Mouse (Mus musculus): ENCODE data around the gene Agps. TPM values are rescaled to one million over a fixed set of nuclear protein-coding genes. Genes with fewer than 3 reads are reported as not detected.

Agps gene
- polyA plus RNA-seq, 1 experiment from 2014 or later, result 26.2 TPM

DNA sequence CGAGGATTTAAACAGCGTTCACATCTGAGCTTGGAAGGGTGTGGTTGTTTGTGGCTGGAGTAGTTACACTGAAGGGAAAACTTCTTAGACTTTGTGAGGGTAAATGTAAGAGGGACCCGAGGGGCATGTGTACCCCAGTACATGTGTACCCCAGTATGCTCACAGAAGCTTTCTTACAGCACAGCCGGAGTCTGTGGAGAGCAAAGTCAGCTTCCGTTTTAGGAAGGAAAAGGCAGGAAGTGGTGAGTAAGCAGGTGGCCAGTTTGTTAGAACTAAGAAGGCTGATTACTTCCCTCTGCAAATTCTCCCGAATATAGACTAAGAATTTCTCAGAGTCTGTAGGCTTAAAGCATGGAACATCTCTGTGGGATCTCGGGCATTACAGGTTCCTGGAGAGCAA, 8.2 kb upstream of the Agps start:
- Histone ChIP-seq H3K4me1 (replicated peaks; ENCODE audit: control insufficient read depth, insufficient read depth, low read length) (no peaks in the 10 kb centered on the region), H3K36me3 (ENCODE audit: control insufficient read depth, insufficient read depth) (no peaks in the 10 kb centered on the region), H3K27me3 (replicated peaks; ENCODE audit: control insufficient read depth, insufficient read depth, low read length) (no peaks in the 10 kb centered on the region), H3K9me3 (ENCODE audit: control insufficient read depth, low read length) (no peaks in the 10 kb centered on the region), H3K27ac (ENCODE audit: low read length) (no peak overlapping the region), H3K4me3 (replicated peaks; ENCODE audit: low read length) (no peak overlapping the region), H3K4me2 (ENCODE audit: low read length) (no peak overlapping the region), H3K9ac (replicated peaks; ENCODE audit: low read depth, low read length) (no peak overlapping the region)
- no peak for ATAC-seq
- 62% methylated on average over 7 of the region's 7 CpGs for WGBS

DNA sequence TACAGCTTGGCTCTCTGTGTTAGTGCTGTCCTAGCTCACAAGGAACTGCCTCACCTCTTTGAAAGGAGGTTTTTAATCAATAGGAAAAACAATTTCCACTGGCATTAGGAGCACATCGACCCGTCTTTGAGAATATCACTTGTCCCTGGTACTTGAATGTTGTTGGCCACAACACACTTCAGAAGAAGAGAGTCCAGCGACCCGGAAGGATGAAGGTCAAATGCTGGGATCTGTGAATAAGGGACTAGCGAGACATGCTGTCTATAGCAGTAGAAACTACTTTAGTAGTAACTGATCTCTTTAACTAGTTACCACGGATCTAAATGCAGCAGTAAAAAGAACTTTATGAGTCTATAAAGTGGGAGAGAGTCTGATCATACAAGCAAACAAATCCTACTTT, 7.8 kb upstream of the Agps start:
- H3K36me3 ChIP-seq (ENCODE audit: control insufficient read depth, insufficient read depth), result no peaks in the 10 kb centered on the region
- no peak overlapping the region for H3K27ac ChIP-seq (ENCODE audit: low read length)
- H3K27me3 ChIP-seq (replicated peaks; ENCODE audit: control insufficient read depth, insufficient read depth, low read length), result no peaks in the 10 kb centered on the region
- H3K9ac ChIP-seq (replicated peaks; ENCODE audit: low read depth, low read length), result no peak overlapping the region
- no peak overlapping the region for H3K4me2 ChIP-seq (ENCODE audit: low read length)
- WGBS, result 41% methylated on average over 6 of the region's 6 CpGs
- H3K4me3 ChIP-seq (replicated peaks; ENCODE audit: low read length), result no peak overlapping the region
- ATAC-seq, result no peak
- no peaks in the 10 kb centered on the region for H3K9me3 ChIP-seq (ENCODE audit: control insufficient read depth, low read length)
- H3K4me1 ChIP-seq (replicated peaks; ENCODE audit: control insufficient read depth, insufficient read depth, low read length), result no peaks in the 10 kb centered on the region

DNA sequence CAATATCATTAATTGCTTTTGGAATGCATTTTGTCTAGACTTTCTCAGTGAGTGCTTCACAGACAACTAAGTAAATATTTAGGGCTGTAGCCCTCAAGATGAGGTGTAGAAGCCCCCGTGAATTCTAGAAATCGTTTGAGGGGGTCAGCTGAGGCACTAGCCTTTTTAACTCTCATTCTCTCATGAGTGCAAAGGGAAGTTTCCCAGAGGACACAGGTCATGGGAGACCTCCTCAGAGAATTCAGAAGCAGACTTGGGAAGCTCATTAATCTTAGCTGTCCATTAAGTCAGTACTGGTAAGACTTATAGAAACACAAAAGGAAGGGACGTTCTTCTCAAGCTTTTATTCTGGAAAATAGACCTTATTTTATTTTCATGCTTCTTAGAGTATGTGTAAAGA, 7.1 kb upstream of the Agps start:
- no peak overlapping the region for H3K4me3 ChIP-seq (replicated peaks; ENCODE audit: low read length)
- H3K9ac ChIP-seq (replicated peaks; ENCODE audit: low read depth, low read length), result no peak overlapping the region
- no peaks in the 10 kb centered on the region for H3K27me3 ChIP-seq (replicated peaks; ENCODE audit: control insufficient read depth, insufficient read depth, low read length)
- no peaks in the 10 kb centered on the region for H3K4me1 ChIP-seq (replicated peaks; ENCODE audit: control insufficient read depth, insufficient read depth, low read length)
- H3K36me3 ChIP-seq (ENCODE audit: control insufficient read depth, insufficient read depth), result no peaks in the 10 kb centered on the region
- no peak overlapping the region for H3K4me2 ChIP-seq (ENCODE audit: low read length)
- no peak for ATAC-seq
- H3K27ac ChIP-seq (ENCODE audit: low read length), result no peak overlapping the region
- H3K9me3 ChIP-seq (ENCODE audit: control insufficient read depth, low read length), result no peaks in the 10 kb centered on the region
- 50% methylated on average over 3 of the region's 3 CpGs for WGBS

DNA sequence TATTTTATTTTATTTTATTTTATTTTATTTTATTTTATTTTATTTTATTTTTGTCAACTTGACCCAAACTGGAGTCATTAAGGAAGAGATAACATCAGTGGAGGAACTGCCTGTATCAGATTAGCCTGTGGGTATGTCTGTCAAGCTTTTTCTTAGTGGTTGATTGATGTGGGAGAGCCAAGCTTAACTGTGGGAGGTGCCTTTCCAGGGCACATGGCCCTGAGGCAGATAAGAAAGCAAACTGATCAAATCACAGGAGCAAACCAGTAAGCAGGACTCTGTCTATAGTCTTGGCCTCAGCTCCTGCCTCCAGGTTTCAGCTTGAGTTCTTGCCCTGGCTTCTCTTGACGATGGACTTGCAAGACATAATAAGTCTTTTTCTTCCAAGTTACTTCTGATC, 6.4 kb upstream of the Agps start:
- no peak for ATAC-seq
- H3K4me3 ChIP-seq (replicated peaks; ENCODE audit: low read length), result no peak overlapping the region
- H3K27me3 ChIP-seq (replicated peaks; ENCODE audit: control insufficient read depth, insufficient read depth, low read length), result no peaks in the 10 kb centered on the region
- no peak overlapping the region for H3K27ac ChIP-seq (ENCODE audit: low read length)
- no peaks in the 10 kb centered on the region for H3K9me3 ChIP-seq (ENCODE audit: control insufficient read depth, low read length)
- 85% methylated on average over 1 of the region's 1 CpGs for WGBS
- H3K4me1 ChIP-seq (replicated peaks; ENCODE audit: control insufficient read depth, insufficient read depth, low read length), result no peaks in the 10 kb centered on the region
- H3K4me2 ChIP-seq (ENCODE audit: low read length), result no peak overlapping the region
- H3K9ac ChIP-seq (replicated peaks; ENCODE audit: low read depth, low read length), result no peak overlapping the region
- no peaks in the 10 kb centered on the region for H3K36me3 ChIP-seq (ENCODE audit: control insufficient read depth, insufficient read depth)

DNA sequence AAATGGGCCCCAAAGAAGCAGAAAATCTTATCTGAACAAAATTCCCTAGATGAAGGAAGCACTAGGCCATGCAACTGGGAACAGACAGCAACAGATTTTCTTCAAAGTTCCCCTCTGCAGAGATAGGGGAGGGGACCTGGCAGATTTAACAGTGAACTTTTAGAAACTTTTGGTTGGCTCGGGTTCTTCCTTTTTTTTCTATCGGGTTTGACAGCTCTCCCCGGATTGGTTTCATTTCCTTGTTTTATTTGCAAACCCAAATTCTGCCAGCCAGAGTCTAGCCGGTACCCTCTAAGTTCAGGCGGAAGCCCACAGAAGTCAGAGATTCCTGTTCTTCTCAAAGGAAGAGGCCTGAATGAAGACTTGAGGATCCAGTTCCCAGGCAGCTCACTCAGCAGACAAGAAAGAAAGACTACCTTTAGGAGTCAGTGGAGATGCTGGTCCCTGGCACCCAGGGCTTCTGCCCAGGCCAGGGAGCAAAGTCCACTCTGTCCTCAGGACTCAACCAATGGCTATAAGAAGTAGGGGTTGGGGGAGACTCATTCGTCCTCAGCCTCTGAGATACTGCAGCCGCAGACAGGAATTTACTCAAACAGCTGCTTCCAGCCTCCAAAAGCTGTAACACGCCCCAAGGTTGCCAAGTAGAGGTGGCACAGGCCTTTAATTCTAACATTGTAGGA, 2.9 kb upstream of the Agps start:
- 87% methylated on average over 8 of the region's 8 CpGs for WGBS
- no peaks in the 10 kb centered on the region for H3K36me3 ChIP-seq (ENCODE audit: control insufficient read depth, insufficient read depth)
- ATAC-seq, result no peak

DNA sequence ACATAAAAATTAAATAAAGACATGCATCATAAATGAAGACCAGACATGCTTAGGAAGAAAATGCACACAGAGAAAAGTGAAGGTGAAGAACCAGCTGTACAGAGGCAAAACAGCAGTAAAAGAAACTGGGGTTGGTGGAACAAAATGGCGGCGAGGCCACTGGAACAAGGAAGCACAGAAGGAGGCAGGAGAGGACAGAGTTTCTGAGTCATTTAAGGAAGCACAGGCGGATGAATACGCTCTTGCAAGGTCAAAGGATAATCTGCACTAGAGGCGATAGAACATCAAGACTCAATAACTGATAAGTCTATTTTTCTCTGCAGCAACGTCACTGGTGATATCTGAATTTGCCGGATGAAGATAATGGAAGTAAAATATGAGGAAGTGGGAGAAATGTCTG, 1.7 kb upstream of the Agps start:
- no peak for ATAC-seq
- no peak overlapping the region for H3K27ac ChIP-seq (ENCODE audit: low read length)
- H3K9ac ChIP-seq (replicated peaks; ENCODE audit: low read depth, low read length), result no peak overlapping the region
- H3K9me3 ChIP-seq (ENCODE audit: control insufficient read depth, low read length), result no peaks in the 10 kb centered on the region
- H3K36me3 ChIP-seq (ENCODE audit: control insufficient read depth, insufficient read depth), result no peaks in the 10 kb centered on the region
- H3K4me2 ChIP-seq (ENCODE audit: low read length), result no peak overlapping the region
- peaks cover 18% of the 10 kb centered on the region for H3K4me1 ChIP-seq (replicated peaks; ENCODE audit: control insufficient read depth, insufficient read depth, low read length)
- no peaks in the 10 kb centered on the region for H3K27me3 ChIP-seq (replicated peaks; ENCODE audit: control insufficient read depth, insufficient read depth, low read length)
- H3K4me3 ChIP-seq (replicated peaks; ENCODE audit: low read length), result no peak overlapping the region
- WGBS, result 96% methylated on average over 7 of the region's 7 CpGs

More for the DNA sequence above, 2.9 kb upstream of the Agps start:
- peaks cover 16% of the 10 kb centered on the region for H3K4me1 ChIP-seq (replicated peaks; ENCODE audit: control insufficient read depth, insufficient read depth, low read length)
- no peak overlapping the region for H3K27ac ChIP-seq (ENCODE audit: low read length)
- no peak overlapping the region for H3K4me3 ChIP-seq (replicated peaks; ENCODE audit: low read length)
- no peak overlapping the region for H3K9ac ChIP-seq (replicated peaks; ENCODE audit: low read depth, low read length)
- H3K4me2 ChIP-seq (ENCODE audit: low read length), result no peak overlapping the region
- H3K9me3 ChIP-seq (ENCODE audit: control insufficient read depth, low read length), result no peaks in the 10 kb centered on the region
- H3K27me3 ChIP-seq (replicated peaks; ENCODE audit: control insufficient read depth, insufficient read depth, low read length), result no peaks in the 10 kb centered on the region

DNA sequence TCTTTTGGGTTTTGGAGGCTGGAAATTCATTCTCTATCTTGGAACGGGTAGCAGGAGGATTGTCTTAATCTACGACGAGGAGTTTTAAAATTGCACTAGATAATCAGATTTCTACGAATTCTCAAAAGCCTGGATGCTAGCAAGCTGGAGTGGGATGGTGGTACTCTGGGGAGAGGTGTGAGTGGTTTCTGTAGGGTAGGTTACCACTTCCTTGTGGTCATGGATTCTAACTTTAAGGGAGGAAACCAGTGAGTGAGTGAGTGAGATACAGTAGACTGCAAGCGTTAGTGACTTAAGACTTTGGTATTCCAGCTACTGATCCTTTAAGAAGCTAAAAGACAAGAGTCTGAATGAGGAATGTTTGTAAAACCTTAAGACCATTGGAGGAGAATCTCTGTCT, 804 bp downstream of the Agps start:
- H3K27ac ChIP-seq (ENCODE audit: low read length), result peak overlapping the region; percentile 61; the same call in 1 of the 2 replicates

DNA sequence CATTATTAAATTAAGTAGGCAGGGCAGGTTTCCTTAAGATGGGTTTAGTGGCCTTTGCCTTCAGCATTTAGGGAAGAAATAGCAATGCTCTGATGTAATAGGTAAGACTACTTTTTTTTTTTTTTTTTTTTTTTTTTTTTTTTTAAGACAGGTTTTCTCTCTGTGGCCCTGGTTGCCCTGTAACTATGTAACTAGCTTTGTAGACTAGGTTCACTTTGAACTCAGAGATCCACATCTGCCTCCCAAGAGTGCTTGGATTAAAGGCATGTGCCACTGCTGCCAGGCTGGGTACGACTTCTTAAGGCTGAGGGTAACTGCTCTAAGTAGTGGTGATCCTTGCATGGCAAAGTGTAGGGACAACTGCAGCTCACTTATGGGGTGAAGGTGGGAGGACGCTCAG, 2.5 kb downstream of the Agps start:
- WGBS, result 90% methylated on average over 2 of the region's 2 CpGs
- Histone ChIP-seq H3K27ac (ENCODE audit: low read length) (no peak overlapping the region), H3K4me3 (replicated peaks; ENCODE audit: low read length) (no peak overlapping the region), H3K4me2 (ENCODE audit: low read length) (no peak overlapping the region), H3K4me1 (replicated peaks; ENCODE audit: control insufficient read depth, insufficient read depth, low read length) (peaks cover 18% of the 10 kb centered on the region), H3K9ac (replicated peaks; ENCODE audit: low read depth, low read length) (no peak overlapping the region), H3K36me3 (ENCODE audit: control insufficient read depth, insufficient read depth) (no peaks in the 10 kb centered on the region), H3K27me3 (replicated peaks; ENCODE audit: control insufficient read depth, insufficient read depth, low read length) (no peaks in the 10 kb centered on the region), H3K9me3 (ENCODE audit: control insufficient read depth, low read length) (no peaks in the 10 kb centered on the region)
- ATAC-seq, result no peak

More for the DNA sequence above, 804 bp downstream of the Agps start:
- Histone ChIP-seq H3K4me1 (replicated peaks; ENCODE audit: control insufficient read depth, insufficient read depth, low read length) (peaks cover 18% of the 10 kb centered on the region), H3K4me3 (replicated peaks; ENCODE audit: low read length) (peak overlapping the region; percentile 95), H3K9ac (replicated peaks; ENCODE audit: low read depth, low read length) (peak overlapping the region; percentile 95), H3K4me2 (ENCODE audit: low read length) (peak overlapping the region; percentile 94), H3K36me3 (ENCODE audit: control insufficient read depth, insufficient read depth) (no peaks in the 10 kb centered on the region), H3K9me3 (ENCODE audit: control insufficient read depth, low read length) (no peaks in the 10 kb centered on the region), H3K27me3 (replicated peaks; ENCODE audit: control insufficient read depth, insufficient read depth, low read length) (no peaks in the 10 kb centered on the region)
- 0% methylated on average over 5 of the region's 5 CpGs for WGBS
- ATAC-seq, result no peak

DNA sequence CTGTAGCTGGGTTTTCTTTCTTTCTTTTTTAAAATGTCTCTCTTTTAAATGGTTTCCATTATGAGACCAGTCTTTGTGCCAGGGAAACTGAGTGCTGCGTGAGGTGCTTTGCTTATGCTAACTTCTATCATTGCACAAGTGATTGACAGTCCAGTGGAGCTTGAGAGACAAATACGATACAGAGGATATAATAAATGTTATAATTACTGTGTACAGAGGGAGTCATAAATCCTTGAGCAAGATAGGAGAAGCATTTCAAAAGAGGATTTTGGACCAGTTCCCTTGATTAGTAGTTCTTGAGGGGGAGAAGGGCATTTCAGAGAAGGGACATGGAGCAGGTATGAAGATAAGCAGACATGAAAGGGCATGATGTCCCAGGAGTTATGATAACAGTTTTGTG, 10.3 kb downstream of the Agps start:
- Histone ChIP-seq H3K4me3 (replicated peaks; ENCODE audit: low read length) (no peak overlapping the region), H3K9me3 (ENCODE audit: control insufficient read depth, low read length) (no peaks in the 10 kb centered on the region), H3K4me2 (ENCODE audit: low read length) (no peak overlapping the region), H3K27ac (ENCODE audit: low read length) (no peak overlapping the region), H3K4me1 (replicated peaks; ENCODE audit: control insufficient read depth, insufficient read depth, low read length) (no peaks in the 10 kb centered on the region), H3K27me3 (replicated peaks; ENCODE audit: control insufficient read depth, insufficient read depth, low read length) (no peaks in the 10 kb centered on the region), H3K9ac (replicated peaks; ENCODE audit: low read depth, low read length) (no peak overlapping the region), H3K36me3 (ENCODE audit: control insufficient read depth, insufficient read depth) (no peaks in the 10 kb centered on the region)
- 87% methylated on average over 2 of the region's 2 CpGs for WGBS
- no peak for ATAC-seq

DNA sequence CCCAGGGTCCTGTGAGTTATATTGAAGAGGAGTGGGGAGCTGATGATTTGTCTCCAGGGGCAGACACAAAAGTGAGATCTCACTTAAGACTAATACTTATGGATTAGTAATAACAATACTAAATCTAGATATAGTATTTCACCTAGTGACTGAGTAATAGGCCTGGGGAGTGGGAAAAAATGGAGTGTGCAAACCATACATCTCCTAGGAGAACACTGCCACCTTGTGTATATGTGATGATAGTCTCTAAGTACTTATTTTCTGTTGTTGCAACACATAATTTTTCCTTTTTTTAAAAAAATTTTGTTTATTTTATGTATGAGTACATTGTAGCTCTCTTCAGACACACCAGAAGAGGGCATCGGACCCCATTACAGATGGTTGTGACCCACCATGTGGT, 15.7 kb downstream of the Agps start:
- no peak for ATAC-seq
- H3K27me3 ChIP-seq (replicated peaks; ENCODE audit: control insufficient read depth, insufficient read depth, low read length), result no peaks in the 10 kb centered on the region
- no peaks in the 10 kb centered on the region for H3K4me1 ChIP-seq (replicated peaks; ENCODE audit: control insufficient read depth, insufficient read depth, low read length)
- H3K36me3 ChIP-seq (ENCODE audit: control insufficient read depth, insufficient read depth), result no peaks in the 10 kb centered on the region
- no peaks in the 10 kb centered on the region for H3K9me3 ChIP-seq (ENCODE audit: control insufficient read depth, low read length)
- WGBS, result 100% methylated on average over 1 of the region's 1 CpGs
- H3K27ac ChIP-seq (ENCODE audit: low read length), result no peak overlapping the region
- no peak overlapping the region for H3K4me2 ChIP-seq (ENCODE audit: low read length)
- H3K9ac ChIP-seq (replicated peaks; ENCODE audit: low read depth, low read length), result no peak overlapping the region
- H3K4me3 ChIP-seq (replicated peaks; ENCODE audit: low read length), result no peak overlapping the region
